Mouse (Mus musculus) CH12.LX (cell line): Measurements from ENCODE around the gene Myrfl.

Experiments used
- CTCF ChIP-seq, 2 experiments: IDR thresholded peaks in 1 of 2; conservative IDR thresholded peaks in 1 of 2; 2 replicates each; pipeline ENCODE4 v1.5.1; 2011 to 2012; ENCODE audit warnings: low read depth in 2 of 2, low read length in 2 of 2, improper control_type of control experiment in 1 of 2, inconsistent platforms in 1 of 2, mild to moderate bottlenecking in 1 of 2, moderate library complexity in 1 of 2
- MAX ChIP-seq: IDR thresholded peaks from 2 replicates; pipeline ENCODE4 v1.6.1; 2011; ENCODE audit warnings: low read length, improper control_type of control experiment
- MYC ChIP-seq: IDR thresholded peaks from 2 replicates; pipeline ENCODE4 v1.6.1; 2011; ENCODE audit warnings: low read depth, mild to moderate bottlenecking, improper control_type of control experiment, low read length
- POLR2A ChIP-seq: IDR thresholded peaks from 2 replicates; pipeline ENCODE4 v1.6.1; 2011; ENCODE audit warnings: low read depth, mild to moderate bottlenecking, improper control_type of control experiment, low read length
- RAD21 ChIP-seq: IDR thresholded peaks from 2 replicates; pipeline ENCODE4 v1.6.1; 2011; ENCODE audit warnings: low read depth, mild to moderate bottlenecking, low read length, improper control_type of control experiment, moderate library complexity
- SMC3 ChIP-seq: IDR thresholded peaks from 2 replicates; pipeline ENCODE4 v1.6.1; 2011; ENCODE audit warnings: low read depth, low read length, improper control_type of control experiment
- ZC3H11A ChIP-seq: IDR thresholded peaks from 2 replicates; pipeline ENCODE4 v1.6.1; 2012; ENCODE audit warnings: low read depth, mild to moderate bottlenecking, inconsistent platforms, low read length, improper control_type of control experiment

DNA sequence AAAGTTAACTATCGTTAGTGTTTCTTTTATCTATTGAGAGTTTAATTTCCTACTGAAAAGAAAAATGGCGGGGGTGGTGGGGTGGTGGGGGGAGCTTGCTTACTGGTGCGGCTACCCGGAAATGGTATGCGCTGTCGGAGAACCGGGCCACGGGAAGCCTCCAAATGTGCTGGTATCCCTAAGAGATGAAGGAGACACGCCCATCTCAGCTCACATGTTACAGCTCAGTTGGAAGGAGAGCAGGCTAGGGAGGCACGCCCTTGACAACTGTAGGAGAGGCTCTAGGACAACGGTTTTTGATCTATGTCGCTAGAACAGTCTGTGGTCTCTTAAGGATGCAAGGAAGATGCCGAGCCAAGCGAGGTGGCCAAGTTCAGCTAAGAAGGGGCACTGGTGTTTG lies 119.9 kb downstream of the Myrfl start:
- TF ChIP-seq CTCF (conservative IDR thresholded peaks at IDR 0.05 in 1 of 2, IDR thresholded peaks at IDR 0.05 in 1 of 2; ENCODE audit: low read depth in 2 of 2, low read length in 2 of 2) (no peak), POLR2A (no peak), RAD21 (no peak), MYC (no peak), MAX (no peak), SMC3 (no peak), ZC3H11A (no peak)
